Mouse (Mus musculus) E14TG2a.4 (cell line): ENCODE measurements around the gene Rnf169.

ENCODE experiments used
- CTCF ChIP-seq: conservative IDR thresholded peaks from 2 replicates; pipeline ENCODE4 v1.5.1; 2014; ENCODE audit warnings: low read length
- POU5F1 ChIP-seq: IDR thresholded peaks from 2 replicates; pipeline ENCODE4 v1.6.1; 2014; ENCODE audit warnings: low read length, borderline replicate concordance

DNA sequence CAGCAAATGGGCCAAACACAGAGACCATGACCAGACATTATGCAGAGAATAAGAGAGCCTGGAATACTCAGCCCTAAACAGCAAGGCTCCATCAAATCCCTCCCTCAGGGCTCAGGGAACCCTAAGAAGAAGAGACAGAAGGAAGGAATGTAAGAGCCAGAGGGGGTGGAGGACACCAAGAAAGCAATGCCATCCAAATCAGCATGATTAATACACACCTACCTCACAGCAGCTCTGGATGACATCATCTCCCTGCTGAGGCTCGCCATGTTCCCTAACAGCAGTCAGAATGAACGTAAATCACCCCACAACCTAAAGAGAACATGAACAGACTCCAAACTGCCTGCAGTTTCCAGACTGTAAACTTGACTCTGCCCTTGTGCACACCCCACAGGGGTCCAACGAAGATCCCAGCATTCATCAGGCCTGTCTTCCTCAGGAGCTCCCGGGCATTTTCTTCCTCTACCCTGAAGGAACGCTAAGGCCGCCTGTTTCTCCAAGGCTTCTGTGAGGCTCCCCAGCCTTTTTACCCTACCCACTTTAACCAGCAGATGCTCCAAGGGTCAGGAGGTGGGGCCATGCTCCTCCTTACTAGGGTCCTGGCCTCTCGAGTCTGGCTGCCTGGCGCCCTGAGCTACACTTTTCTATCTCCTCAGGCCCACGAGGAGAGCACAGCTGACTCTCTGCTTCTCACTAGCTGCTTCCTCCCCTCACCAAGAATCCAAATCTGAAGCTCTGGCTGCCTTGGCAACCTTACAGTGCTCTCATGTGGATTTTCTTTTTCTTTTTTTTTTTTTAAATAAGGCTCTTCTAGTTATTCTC lies 15.0 kb downstream of the Rnf169 start:
- no peak for TF ChIP-seq CTCF
- TF ChIP-seq POU5F1, result no peak
